8 mouse cellular contexts compared by ENCODE assay signal in genomic region chr7:111156472-111157231, GRCm38 (mm10).
DNase-seq lines count a peak whose midpoint lies in the region; ATAC-seq and TF ChIP-seq lines count a peak whose summit lies in the region.

No protein-coding gene starts in this region.

- H3K27ac ChIP-seq in embryonic fibroblast, embryonic 13.5 days (ENCODE audit: insufficient read depth, low read length): peak overlapping the region; percentile 86
- peak overlapping the region; percentile 82 for H3K27ac ChIP-seq in limb, embryonic 14.5 days (replicated peaks; ENCODE audit: low read depth, low read length)
- H3K27ac ChIP-seq in stomach, embryonic 16.5 days (ENCODE audit: low read length): peak overlapping the region; percentile 96

- no peak overlapping the region for H3K9ac ChIP-seq in limb, embryonic 14.5 days (ENCODE audit: low read depth, low read length, severe bottlenecking)
- peak overlapping the region; percentile 37 for H3K9ac ChIP-seq in stomach, embryonic 16.5 days (ENCODE audit: low read length)

- H3K36me3 ChIP-seq in limb, embryonic 14.5 days (ENCODE audit: control insufficient read depth, insufficient read depth, low read length): no peaks in the 10 kb centered on the region
- no peaks in the 10 kb centered on the region for H3K36me3 ChIP-seq in stomach, embryonic 16.5 days (ENCODE audit: control insufficient read depth, insufficient read depth, low read length)

- H3K4me1 ChIP-seq in embryonic fibroblast, embryonic 13.5 days (ENCODE audit: control insufficient read depth, insufficient read depth, low read length): peaks cover 10% of the 10 kb centered on the region
- H3K4me1 ChIP-seq in limb, embryonic 14.5 days (ENCODE audit: control insufficient read depth, insufficient read depth, low read length): peaks cover 25% of the 10 kb centered on the region
- H3K4me1 ChIP-seq in stomach, embryonic 16.5 days (ENCODE audit: control insufficient read depth, insufficient read depth, low read length): peaks cover 20% of the 10 kb centered on the region

- peak; percentile 54; the same call in 1 of the 2 replicates for TF ChIP-seq POLR2A in embryonic fibroblast, embryonic 13.5 days (IDR thresholded peaks at IDR 0.05; ENCODE audit: low read depth, low read length)
- no peak for TF ChIP-seq POLR2A in limb, embryonic 14.5 days (IDR thresholded peaks at IDR 0.05; ENCODE audit: borderline replicate concordance, extremely low read depth, insufficient read depth, insufficient read length)

- H3K4me2 ChIP-seq in limb, embryonic 14.5 days (replicated peaks; ENCODE audit: low read depth, low read length, severe bottlenecking): peak overlapping the region; percentile 27
- H3K4me2 ChIP-seq in stomach, embryonic 16.5 days (ENCODE audit: low read depth, low read length): peak overlapping the region; percentile 30

- ATAC-seq in limb, embryonic 14.5 days (ENCODE audit: low FRiP score, low read depth): peak; percentile 76
- ATAC-seq in stomach, embryonic 16.5 days (ENCODE audit: insufficient read depth, low FRiP score): peak; percentile 75; the same call in 1 of the 2 replicates

- DNase-seq in layer of hippocampus, adult 9-11 months: peak; percentile 36
- DNase-seq in layer of hippocampus, postnatal 25 days (ENCODE audit: extremely low spot score in 1 of 2, low spot score in 1 of 2): no peak
- DNase-seq in adrenal gland, postnatal 25 days: peak; percentile 17
- peak; percentile 84 to 88 for DNase-seq in heart, postnatal 10 days
- DNase-seq in limb, embryonic 14.5 days (ENCODE audit: low spot score): peak; percentile 59
- DNase-seq in ovary, postnatal 36 days (ENCODE audit: low spot score): no peak

- no peaks in the 10 kb centered on the region for H3K9me3 ChIP-seq in limb, embryonic 14.5 days (ENCODE audit: control insufficient read depth, low read length)
- H3K9me3 ChIP-seq in stomach, embryonic 16.5 days (replicated peaks; ENCODE audit: control insufficient read depth, low read length): no peaks in the 10 kb centered on the region

- WGBS in limb, embryonic 14.5 days: 13% methylated on average over 8 of the region's 8 CpGs
- WGBS in stomach, embryonic 16.5 days: 35% methylated on average over 8 of the region's 8 CpGs

- H3K27me3 ChIP-seq in limb, embryonic 14.5 days (ENCODE audit: control insufficient read depth, insufficient read depth, low read length): no peaks in the 10 kb centered on the region
- no peaks in the 10 kb centered on the region for H3K27me3 ChIP-seq in stomach, embryonic 16.5 days (ENCODE audit: control insufficient read depth, insufficient read depth, low read length)

- no peak overlapping the region for H3K4me3 ChIP-seq in embryonic fibroblast, embryonic 13.5 days (ENCODE audit: insufficient read depth, low read length)
- no peak overlapping the region; the same call in 1 of the 2 replicates for H3K4me3 ChIP-seq in limb, embryonic 14.5 days (replicated peaks; ENCODE audit: low read length)
- no peak overlapping the region for H3K4me3 ChIP-seq in stomach, embryonic 16.5 days (replicated peaks; ENCODE audit: low read length)

- intact Hi-C loops in heart, postnatal 10 days (cut with DNase I): loop anchor here (1.0 to 2.0 kb wide), 2 partner anchors 34 to 74 kb away; partner anchors contain the start of gene Eif4g2

- no peak for TF ChIP-seq CTCF in embryonic fibroblast, embryonic 13.5 days (IDR thresholded peaks at IDR 0.05; ENCODE audit: borderline replicate concordance, insufficient read depth, low read length)

Comparison
In these comparisons a context has a peak if more than half of its experiments do, and no peak if none do; other contexts are left out.
1. DNase-seq: peak in layer of hippocampus, adult 9-11 months (single experiment), adrenal gland, postnatal 25 days (single experiment), heart, postnatal 10 days (2 of 2) and limb, embryonic 14.5 days (single experiment); none in layer of hippocampus, postnatal 25 days (0 of 2) and ovary, postnatal 36 days (single experiment).
2. Peak in every context shown above with its lines, with median percentiles within 50 percentile points of each other: H3K27ac ChIP-seq.